Mouse (Mus musculus) embryo, embryonic 10.5 days (tissue): Measurements from ENCODE around the gene Tex16.

Source experiments
- DNase-seq: peaks from one replicate; pipeline ENCODE4 v3.0.0-alpha.2; 2015; ENCODE audit warnings: low spot score

Gene Tex16

GRCm38 (mm10) chrX:112010707-112011106 is at the start of gene Tex16:
Gene Tex16, plus strand, starts transcription at chrX:112011007.
- no peak for DNase-seq

- no peak for DNase-seq
Measured at GRCm38 (mm10) chrX:111999661-112000060, 11.1 kb upstream of the Tex16 start.
